Mouse (Mus musculus) heart, adult 2 months (tissue): Measurements from ENCODE around the gene Atf4. TPM values are rescaled to one million over a fixed set of nuclear protein-coding genes. Genes with fewer than 3 reads are reported as not detected.

ENCODE experiments used
- DNase-seq, 2 experiments: peaks; one replicate each; pipeline ENCODE4 v3.0.0; 2021
- H3K27ac ChIP-seq: fragments of 200-600 bp; 2 replicates; pipeline ENCODE4 v1.8.1; 2022
- H3K27me3 ChIP-seq: fragments of 200-500 bp; 2 replicates; pipeline ENCODE4 v1.6.1; 2012; ENCODE audit warnings: mild to moderate bottlenecking, low read length, inconsistent platforms, mixed read lengths; ENCODE audit not compliant: control insufficient read depth, insufficient read depth
- H3K36me3 ChIP-seq: fragments of 200-500 bp; 2 replicates; pipeline ENCODE4 v1.6.1; 2012; ENCODE audit warnings: low read length, inconsistent platforms; ENCODE audit not compliant: control insufficient read depth, insufficient read depth
- H3K4me1 ChIP-seq: fragments of 200-500 bp; 2 replicates; pipeline ENCODE4 v1.6.1; 2011; ENCODE audit warnings: low read length; ENCODE audit not compliant: control insufficient read depth, insufficient read depth
- H3K4me3 ChIP-seq: fragments of 200-600 bp; 2 replicates; pipeline ENCODE4 v1.8.1; 2022
- H3K79me2 ChIP-seq: fragments of 200-500 bp; replicated peaks from 2 replicates; pipeline ENCODE4 v1.6.1; 2012; ENCODE audit warnings: mild to moderate bottlenecking, inconsistent platforms, low read length, moderate library complexity, mixed read lengths; ENCODE audit not compliant: control insufficient read depth, insufficient read depth
- H3K9ac ChIP-seq: fragments of 200-500 bp; 2 replicates; pipeline ENCODE4 v1.6.1; 2012; ENCODE audit warnings: low read depth, mild to moderate bottlenecking, control low read depth, inconsistent platforms, low read length, mixed read lengths
- CTCF ChIP-seq: fragments of 200-600 bp; IDR thresholded peaks from 2 replicates; pipeline ENCODE4 v1.8.1; 2022; ENCODE audit warnings: antibody characterized with exemption, mild to moderate bottlenecking, moderate library complexity
- EP300 ChIP-seq: fragments of 200-500 bp; IDR thresholded peaks from 2 replicates; pipeline ENCODE4 v1.6.1; 2011; ENCODE audit warnings: low read depth, low read length, control low read depth; ENCODE audit not compliant: insufficient read depth
- POLR2A ChIP-seq: fragments of 200-500 bp; IDR thresholded peaks from 2 replicates; pipeline ENCODE4 v1.6.1; 2011; ENCODE audit warnings: mild to moderate bottlenecking, low read depth, low read length, control low read depth; ENCODE audit not compliant: insufficient read depth
- WGBS: fragments of 180-500 bp; shearing (Covaris S2); methylation state at CpG from one replicate; pipeline ENCODE4 v1.1.7; 2018; 5-methylcytosine and 5-hydroxymethylcytosine counted together
- intact Hi-C: fragments of 180-260 bp; cut with DNase I; formaldehyde crosslinking; loops from one replicate; pipeline ENCODE4 v1.15.1; 2025
- polyA plus RNA-seq: library from polyadenylated mRNA; depleted of rRNA; stranded (reverse); fragments of >200 nt; gene quantifications from 2 replicates; pipeline ENCODE4 v1.2.3, GENCODE M21; 2012
- total RNA-seq, 2 experiments: library from RNA; stranded (reverse); gene quantifications; 2 replicates each; pipeline ENCODE4 v1.2.3; 2021

The Atf4 gene
- total and polyA plus RNA-seq, 3 experiments = 65.6 to 78.5 (median 69.6) TPM

- DNase-seq = peak; percentile 61
- Histone ChIP-seq H3K27me3 (no peaks in the 10 kb centered on the region), H3K9ac (no peak overlapping the region), H3K4me3 (no peak overlapping the region), H3K4me1 (no peaks in the 10 kb centered on the region; the same call in 1 of the 2 replicates), H3K36me3 (no peaks in the 10 kb centered on the region), H3K27ac (no peak overlapping the region), H3K79me2 (no peaks in the 10 kb centered on the region)
- intact Hi-C loops = loop anchor here (1.0 to 10.0 kb wide), 4 partner anchors 438 to 679 kb away; partner anchors contain the start of gene Adsl
- peak; percentile 90 for TF ChIP-seq CTCF
- TF ChIP-seq EP300 = peak; percentile 76; the same call in 1 of the 2 replicates
- TF ChIP-seq POLR2A = no peak
- WGBS = 0% methylated on average over 2 of the region's 2 CpGs
Observed at GRCm38 (mm10) chr15:80266281-80266680, 11.3 kb downstream of the Atf4 start.

GRCm38 (mm10) chr15:80271858-80272396 lies 16.9 kb downstream of the Atf4 start:
- no peak for DNase-seq
- 76% methylated on average over 3 of the region's 3 CpGs for WGBS
- Histone ChIP-seq H3K27ac (no peak overlapping the region), H3K79me2 (no peaks in the 10 kb centered on the region), H3K27me3 (no peaks in the 10 kb centered on the region), H3K9ac (no peak overlapping the region), H3K36me3 (no peaks in the 10 kb centered on the region), H3K4me3 (no peak overlapping the region), H3K4me1 (no peaks in the 10 kb centered on the region)
- TF ChIP-seq CTCF (no peak), POLR2A (no peak), EP300 (no peak)
- intact Hi-C loops = no loop called here

- H3K27me3 ChIP-seq = no peaks in the 10 kb centered on the region
- TF ChIP-seq CTCF (no peak), POLR2A (no peak), EP300 (no peak)
- no peak overlapping the region for H3K4me3 ChIP-seq
- H3K27ac ChIP-seq = no peak overlapping the region
- no peaks in the 10 kb centered on the region for H3K4me1 ChIP-seq
- no peak overlapping the region for H3K9ac ChIP-seq
- H3K36me3 ChIP-seq = no peaks in the 10 kb centered on the region
- no peaks in the 10 kb centered on the region for H3K79me2 ChIP-seq
- DNase-seq = no peak
- intact Hi-C loops = no loop called here
- WGBS = 52% methylated on average over 9 of the region's 9 CpGs
Observed at GRCm38 (mm10) chr15:80277107-80277506, 22.1 kb downstream of the Atf4 start.

GRCm38 (mm10) chr15:80277625-80278024 lies 22.6 kb downstream of the Atf4 start:
- peak in 1 of 2 experiments; percentile 53 for DNase-seq
- WGBS = 0% methylated on average over 6 of the region's 6 CpGs
- Histone ChIP-seq H3K36me3 (no peaks in the 10 kb centered on the region), H3K9ac (no peak overlapping the region), H3K4me3 (no peak overlapping the region), H3K27me3 (no peaks in the 10 kb centered on the region), H3K27ac (no peak overlapping the region), H3K79me2 (no peaks in the 10 kb centered on the region), H3K4me1 (no peaks in the 10 kb centered on the region)
- TF ChIP-seq CTCF (no peak), EP300 (no peak), POLR2A (no peak)
- intact Hi-C loops = no loop called here

- intact Hi-C loops = no loop called here
- Histone ChIP-seq H3K79me2 (no peaks in the 10 kb centered on the region), H3K27me3 (no peaks in the 10 kb centered on the region), H3K36me3 (no peaks in the 10 kb centered on the region), H3K27ac (no peak overlapping the region), H3K9ac (no peak overlapping the region), H3K4me3 (no peak overlapping the region), H3K4me1 (no peaks in the 10 kb centered on the region)
- 29% methylated on average over 5 of the region's 5 CpGs for WGBS
- no peak for DNase-seq
- TF ChIP-seq CTCF = no peak
Observed at GRCm38 (mm10) chr15:80278121-80278759, 23.3 kb downstream of the Atf4 start.

GRCm38 (mm10) chr15:80279053-80279452 lies 24.1 kb downstream of the Atf4 start:
- DNase-seq = no peak
- no peaks in the 10 kb centered on the region for H3K79me2 ChIP-seq
- no peak overlapping the region for H3K9ac ChIP-seq
- H3K4me3 ChIP-seq = no peak overlapping the region
- 77% methylated on average over 2 of the region's 2 CpGs for WGBS
- no peaks in the 10 kb centered on the region for H3K27me3 ChIP-seq
- no peaks in the 10 kb centered on the region for H3K36me3 ChIP-seq
- intact Hi-C loops = no loop called here
- H3K27ac ChIP-seq = no peak overlapping the region
- H3K4me1 ChIP-seq = no peaks in the 10 kb centered on the region
- TF ChIP-seq EP300 (no peak), CTCF (no peak), POLR2A (no peak)
